Mouse (Mus musculus) myocyte (in vitro differentiated cells): ENCODE measurements around the gene Phlda2. TPM values are rescaled to one million over a fixed set of nuclear protein-coding genes. Genes with fewer than 3 reads are reported as not detected.

Source experiments
- H3K27me3 ChIP-seq: one replicate; pipeline ENCODE4 v1.6.1; 2011; ENCODE audit not compliant: control insufficient read depth, insufficient read depth, insufficient read length
- H3K36me3 ChIP-seq: one replicate; pipeline ENCODE4 v1.6.1; 2011; ENCODE audit not compliant: control insufficient read depth, insufficient read depth
- H3K4me2 ChIP-seq: one replicate; pipeline ENCODE4 v1.6.1; 2011; ENCODE audit warnings: low read depth, control low read depth
- H3K4me3 ChIP-seq: one replicate; pipeline ENCODE4 v1.5.1; 2011; ENCODE audit warnings: mild to moderate bottlenecking, control low read depth, moderate library complexity
- H3K79me2 ChIP-seq: one replicate; pipeline ENCODE4 v1.6.1; 2011; ENCODE audit not compliant: control insufficient read depth, insufficient read depth
- H3ac ChIP-seq: one replicate; pipeline ENCODE4 v1.6.1; 2011; ENCODE audit not compliant: control insufficient read depth, insufficient read length
- CEBPB ChIP-seq: IDR thresholded peaks from 2 replicates; pipeline ENCODE4 v1.6.1; 2011; ENCODE audit warnings: mild to moderate bottlenecking, moderate library complexity; ENCODE audit not compliant: poor library complexity, insufficient read depth, severe bottlenecking
- E2F4 ChIP-seq: IDR thresholded peaks from one replicate; pipeline ENCODE4 v1.6.1; 2011; ENCODE audit warnings: mild to moderate bottlenecking, control low read depth, moderate library complexity; ENCODE audit not compliant: insufficient read depth
- MAX ChIP-seq: IDR thresholded peaks from one replicate; pipeline ENCODE4 v1.6.1; 2011; ENCODE audit warnings: low read depth, mild to moderate bottlenecking, control low read depth
- MYOD1 ChIP-seq, 3 experiments: IDR thresholded peaks; one replicate each; pipeline ENCODE4 v1.6.1; 2011; ENCODE audit warnings: control low read depth in 2 of 3, low read depth in 2 of 3, mild to moderate bottlenecking in 2 of 3, moderate library complexity in 1 of 3; ENCODE audit not compliant: insufficient read length in 2 of 3, control insufficient read depth in 1 of 3
- MYOG ChIP-seq, 3 experiments: IDR thresholded peaks; one replicate each; pipeline ENCODE4 v1.6.1; 2011; ENCODE audit warnings: control low read depth in 2 of 3, low read depth in 2 of 3, mild to moderate bottlenecking in 2 of 3; ENCODE audit not compliant: insufficient read length in 2 of 3, control insufficient read depth in 1 of 3, insufficient read depth in 1 of 3
- POLR2A ChIP-seq: IDR thresholded peaks from one replicate; pipeline ENCODE4 v1.6.1; 2011; ENCODE audit warnings: low read depth, mild to moderate bottlenecking, control low read depth, moderate library complexity; ENCODE audit not compliant: insufficient read length
- POLR2AphosphoS2 ChIP-seq: IDR thresholded peaks from one replicate; pipeline ENCODE4 v1.6.1; 2011; ENCODE audit warnings: low read depth, control low read depth; ENCODE audit not compliant: insufficient read length
- REST ChIP-seq: IDR thresholded peaks from one replicate; pipeline ENCODE4 v1.6.1; 2011; ENCODE audit warnings: mild to moderate bottlenecking, control low read depth, moderate library complexity; ENCODE audit not compliant: insufficient read depth, insufficient read length
- SRF ChIP-seq: IDR thresholded peaks from one replicate; pipeline ENCODE4 v1.6.1; 2011; ENCODE audit warnings: low read depth; ENCODE audit not compliant: control insufficient read depth, insufficient read length
- TCF12 ChIP-seq: IDR thresholded peaks from one replicate; pipeline ENCODE4 v1.6.1; 2011; ENCODE audit warnings: mild to moderate bottlenecking, control low read depth; ENCODE audit not compliant: poor library complexity, insufficient read depth, severe bottlenecking
- TCF3 ChIP-seq: IDR thresholded peaks from one replicate; pipeline ENCODE4 v1.6.1; 2011; ENCODE audit warnings: low read depth, control low read depth; ENCODE audit not compliant: insufficient read length
- USF1 ChIP-seq: IDR thresholded peaks from one replicate; pipeline ENCODE4 v1.6.1; 2011; ENCODE audit warnings: low read depth, mild to moderate bottlenecking, control low read depth, moderate library complexity
- polyA plus RNA-seq: library from polyadenylated mRNA; unstranded; fragments of >200 nt; fragmentation: generic; extraction: Trizol; gene quantifications from one replicate; pipeline ENCODE4 v1.2.1, GENCODE M21; 2012; ENCODE audit warnings: missing spikeins

Phlda2 gene
- polyA plus RNA-seq, 1 experiment = not detected

- no peaks in the 10 kb centered on the region for H3K36me3 ChIP-seq
- no peak for TF ChIP-seq MAX
- no peak for TF ChIP-seq MYOD1 (IDR thresholded peaks at IDR 0.05; ENCODE audit: control insufficient read depth in 1 of 3, insufficient read length in 2 of 3, low read depth in 2 of 3)
- no peak for TF ChIP-seq TCF3
- no peak for TF ChIP-seq E2F4
- TF ChIP-seq REST = no peak
- TF ChIP-seq SRF = no peak
- no peak for TF ChIP-seq POLR2AphosphoS2
- no peak for TF ChIP-seq POLR2A
- TF ChIP-seq CEBPB = no peak
- no peak for TF ChIP-seq MYOG (IDR thresholded peaks at IDR 0.05; ENCODE audit: control insufficient read depth in 1 of 3, insufficient read depth in 1 of 3, insufficient read length in 2 of 3, low read depth in 2 of 3)
- TF ChIP-seq TCF12 = no peak
- TF ChIP-seq USF1 = no peak
- no peaks in the 10 kb centered on the region for H3K79me2 ChIP-seq
- H3K27me3 ChIP-seq = peaks cover 42% of the 10 kb centered on the region
- no peak overlapping the region for H3ac ChIP-seq
- H3K4me2 ChIP-seq = no peak overlapping the region
- H3K4me3 ChIP-seq = no peak overlapping the region
Observed at GRCm38 (mm10) chr7:143481806-143482387, 21.1 kb downstream of the Phlda2 start.

GRCm38 (mm10) chr7:143480498-143480897 is 22.5 kb downstream of the Phlda2 start:
- Histone ChIP-seq H3ac (no peak overlapping the region), H3K4me3 (no peak overlapping the region), H3K27me3 (peaks cover 31% of the 10 kb centered on the region), H3K36me3 (no peaks in the 10 kb centered on the region), H3K79me2 (no peaks in the 10 kb centered on the region), H3K4me2 (no peak overlapping the region)
- TF ChIP-seq POLR2A (no peak), E2F4 (no peak), MAX (no peak), REST (no peak), USF1 (no peak), SRF (no peak), CEBPB (no peak), MYOD1 (IDR thresholded peaks at IDR 0.05; ENCODE audit: control insufficient read depth in 1 of 3, insufficient read length in 2 of 3, low read depth in 2 of 3) (no peak), TCF3 (no peak), MYOG (IDR thresholded peaks at IDR 0.05; ENCODE audit: control insufficient read depth in 1 of 3, insufficient read depth in 1 of 3, insufficient read length in 2 of 3, low read depth in 2 of 3) (no peak), TCF12 (no peak), POLR2AphosphoS2 (no peak)

GRCm38 (mm10) chr7:143477800-143478199 is 25.1 kb downstream of the Phlda2 start:
- Histone ChIP-seq H3K79me2 (no peaks in the 10 kb centered on the region), H3K4me3 (no peak overlapping the region), H3K4me2 (no peak overlapping the region), H3K27me3 (peaks cover 17% of the 10 kb centered on the region), H3ac (no peak overlapping the region), H3K36me3 (no peaks in the 10 kb centered on the region)
- no peak for TF ChIP-seq MYOG (IDR thresholded peaks at IDR 0.05; ENCODE audit: control insufficient read depth in 1 of 3, insufficient read depth in 1 of 3, insufficient read length in 2 of 3, low read depth in 2 of 3)
- no peak for TF ChIP-seq REST
- TF ChIP-seq CEBPB = no peak
- no peak for TF ChIP-seq POLR2A
- no peak for TF ChIP-seq TCF12
- no peak for TF ChIP-seq MYOD1 (IDR thresholded peaks at IDR 0.05; ENCODE audit: control insufficient read depth in 1 of 3, insufficient read length in 2 of 3, low read depth in 2 of 3)
- no peak for TF ChIP-seq POLR2AphosphoS2
- TF ChIP-seq TCF3 = no peak
- TF ChIP-seq USF1 = no peak
- TF ChIP-seq MAX = no peak
- no peak for TF ChIP-seq SRF
- TF ChIP-seq E2F4 = no peak

- H3K36me3 ChIP-seq = no peaks in the 10 kb centered on the region
- H3K4me2 ChIP-seq = no peak overlapping the region
- H3ac ChIP-seq = no peak overlapping the region
- peaks cover 23% of the 10 kb centered on the region for H3K27me3 ChIP-seq
- TF ChIP-seq TCF12 = no peak
- TF ChIP-seq CEBPB = no peak
- TF ChIP-seq USF1 = no peak
- no peak for TF ChIP-seq POLR2A
- TF ChIP-seq MYOD1 (IDR thresholded peaks at IDR 0.05; ENCODE audit: control insufficient read depth in 1 of 3, insufficient read length in 2 of 3, low read depth in 2 of 3) = no peak
- no peak for TF ChIP-seq POLR2AphosphoS2
- TF ChIP-seq MAX = no peak
- no peak for TF ChIP-seq TCF3
- TF ChIP-seq REST = no peak
- TF ChIP-seq MYOG (IDR thresholded peaks at IDR 0.05; ENCODE audit: control insufficient read depth in 1 of 3, insufficient read depth in 1 of 3, insufficient read length in 2 of 3, low read depth in 2 of 3) = no peak
- TF ChIP-seq E2F4 = no peak
- no peak for TF ChIP-seq SRF
- no peak overlapping the region for H3K4me3 ChIP-seq
- no peaks in the 10 kb centered on the region for H3K79me2 ChIP-seq
Observed at GRCm38 (mm10) chr7:143476702-143477335, 26.1 kb downstream of the Phlda2 start.

- TF ChIP-seq TCF3 (no peak), SRF (no peak), CEBPB (no peak), E2F4 (no peak), POLR2A (no peak), MYOG (IDR thresholded peaks at IDR 0.05; ENCODE audit: control insufficient read depth in 1 of 3, insufficient read depth in 1 of 3, insufficient read length in 2 of 3, low read depth in 2 of 3) (no peak), TCF12 (no peak), USF1 (no peak), POLR2AphosphoS2 (no peak), MAX (no peak), MYOD1 (IDR thresholded peaks at IDR 0.05; ENCODE audit: control insufficient read depth in 1 of 3, insufficient read length in 2 of 3, low read depth in 2 of 3) (no peak), REST (no peak)
- Histone ChIP-seq H3K4me2 (no peak overlapping the region), H3ac (no peak overlapping the region), H3K27me3 (peaks cover 23% of the 10 kb centered on the region), H3K36me3 (no peaks in the 10 kb centered on the region), H3K4me3 (no peak overlapping the region), H3K79me2 (no peaks in the 10 kb centered on the region)
Observed at GRCm38 (mm10) chr7:143475876-143476275, 27.1 kb downstream of the Phlda2 start.
